Mouse (Mus musculus) small intestine, adult 2 months (tissue): ENCODE measurements around the gene Zfp558. TPM values are rescaled to one million over a fixed set of nuclear protein-coding genes. Genes with fewer than 3 reads are reported as not detected.
"Not testable (repeated sequence)": the region's sequence is repeated elsewhere in the genome, so short reads cannot be mapped to it uniquely, and the experiment has no call there.

ENCODE experiments used
- H3K27ac ChIP-seq: fragments of 200-500 bp; 2 replicates; pipeline ENCODE4 v1.5.1; 2012; ENCODE audit warnings: low read depth, low read length, control low read depth, inconsistent platforms; ENCODE audit not compliant: insufficient read depth
- H3K27me3 ChIP-seq: fragments of 200-500 bp; 2 replicates; pipeline ENCODE4 v1.6.1; 2012; ENCODE audit warnings: mild to moderate bottlenecking, moderate library complexity, low read length, inconsistent platforms; ENCODE audit not compliant: control insufficient read depth, insufficient read depth
- H3K36me3 ChIP-seq: fragments of 200-500 bp; 2 replicates; pipeline ENCODE4 v1.6.1; 2012; ENCODE audit warnings: mild to moderate bottlenecking, low read length, control low read depth, inconsistent platforms; ENCODE audit not compliant: control insufficient read depth, insufficient read depth
- H3K4me1 ChIP-seq: fragments of 200-500 bp; 2 replicates; pipeline ENCODE4 v1.6.1; 2012; ENCODE audit warnings: low read length, inconsistent platforms, mixed read lengths; ENCODE audit not compliant: control insufficient read depth, insufficient read depth, insufficient read length
- H3K4me3 ChIP-seq: fragments of 200-500 bp; 2 replicates; pipeline ENCODE4 v1.5.1; 2012; ENCODE audit warnings: low read depth, mild to moderate bottlenecking, control low read depth, inconsistent platforms, low read length, moderate library complexity
- CTCF ChIP-seq: fragments of 200-500 bp; IDR thresholded peaks from 2 replicates; pipeline ENCODE4 v1.5.1; 2012; ENCODE audit warnings: low read depth, mild to moderate bottlenecking, control low read depth, inconsistent platforms, low read length, moderate library complexity, mixed read lengths; ENCODE audit not compliant: insufficient replicate concordance, insufficient read length; ENCODE audit errors: extremely low read depth
- POLR2A ChIP-seq: fragments of 200-500 bp; IDR thresholded peaks from 2 replicates; pipeline ENCODE4 v1.6.1; 2012; ENCODE audit warnings: low read depth, mild to moderate bottlenecking, control low read depth, inconsistent platforms, low read length, moderate library complexity
- WGBS: fragments of 180-500 bp; shearing (Covaris S2); methylation state at CpG from one replicate; pipeline ENCODE4 v1.1.7; 2018; 5-methylcytosine and 5-hydroxymethylcytosine counted together
- polyA plus RNA-seq: library from polyadenylated mRNA; depleted of rRNA; stranded (reverse); fragments of >200 nt; gene quantifications from 2 replicates; pipeline ENCODE4 v1.2.3, GENCODE M21; 2012; rRNA removed

Zfp558 gene
- 0.37 TPM in 1 of 2 replicates, not detected in the other for polyA plus RNA-seq

DNA sequence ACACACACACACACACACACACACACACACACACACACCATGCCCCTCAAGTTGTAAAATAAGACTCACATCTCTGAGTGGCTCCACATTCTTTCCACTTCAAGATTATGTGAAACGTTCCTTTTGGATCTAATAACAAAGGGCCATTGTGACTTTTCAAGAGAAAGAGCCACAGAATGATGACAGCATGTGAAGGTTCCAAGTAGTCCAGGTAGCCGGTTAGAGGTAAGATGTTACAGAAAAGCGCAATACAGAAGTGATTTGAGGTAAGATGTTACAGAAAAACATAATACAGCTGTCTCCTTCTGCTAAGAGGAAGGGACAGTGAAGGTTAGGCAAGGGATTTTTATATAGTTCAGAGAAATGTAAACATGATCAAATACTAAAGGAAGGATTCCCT lies at the start of gene Zfp558, which contains the start of gene Mbd3l1:
Gene Zfp558, minus strand, starts transcription at position 101 of the 400 bp plus-strand sequence.
Gene Mbd3l1, plus strand, starts transcription at position 192 of the 400 bp plus-strand sequence.
- TF ChIP-seq POLR2A (no peak), CTCF (no peak)
- Histone ChIP-seq H3K36me3 (no peaks in the 10 kb centered on the region), H3K27me3 (no peaks in the 10 kb centered on the region), H3K4me3 (no peak within 1 kb of the TSS), H3K4me1 (no peaks in the 10 kb centered on the region; the same call in 1 of the 2 replicates), H3K27ac (no peak within 1 kb of the TSS)
- WGBS: 69% methylated on average over 3 of the region's 3 CpGs

DNA sequence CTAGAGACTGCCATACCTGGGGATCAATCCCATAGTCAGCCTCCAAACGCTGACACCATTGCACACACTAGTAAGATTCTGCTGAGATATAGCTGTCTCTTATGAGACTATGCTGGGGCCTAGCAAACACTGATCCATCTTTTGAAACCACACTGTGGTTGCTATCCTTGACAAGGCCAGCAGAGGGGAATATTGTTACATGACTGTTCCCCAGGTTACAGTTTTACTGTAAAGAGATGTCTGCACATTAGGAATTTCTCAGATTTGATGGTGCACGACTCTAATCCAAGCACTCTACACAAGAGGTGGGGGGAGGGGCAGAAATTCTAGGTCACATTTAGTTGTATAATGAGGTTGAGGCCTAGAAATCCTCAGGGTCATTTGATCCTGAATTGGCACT lies 30.0 kb upstream of the Zfp558 start:
- Histone ChIP-seq H3K27me3 (no peaks in the 10 kb centered on the region), H3K36me3 (no peaks in the 10 kb centered on the region), H3K4me1 (no peaks in the 10 kb centered on the region), H3K4me3 (no peak overlapping the region), H3K27ac (no peak overlapping the region)
- no peak for TF ChIP-seq POLR2A
- TF ChIP-seq CTCF: no peak
- WGBS: 48% methylated on average over 2 of the region's 2 CpGs

- WGBS: 3% methylated on average over 39 of the region's 39 CpGs
- H3K4me3 ChIP-seq: peak overlapping the region; percentile 75
- no peaks in the 10 kb centered on the region for H3K27me3 ChIP-seq
- TF ChIP-seq CTCF (no peak), POLR2A (no peak; the same call in 1 of the 2 replicates)
- no peaks in the 10 kb centered on the region for H3K36me3 ChIP-seq
- no peaks in the 10 kb centered on the region; the same call in 1 of the 2 replicates for H3K4me1 ChIP-seq
- H3K27ac ChIP-seq: peak overlapping the region; percentile 17
Observed at GRCm38 (mm10) chr9:18473324-18474128, 4.5 kb downstream of the Zfp558 start.

DNA sequence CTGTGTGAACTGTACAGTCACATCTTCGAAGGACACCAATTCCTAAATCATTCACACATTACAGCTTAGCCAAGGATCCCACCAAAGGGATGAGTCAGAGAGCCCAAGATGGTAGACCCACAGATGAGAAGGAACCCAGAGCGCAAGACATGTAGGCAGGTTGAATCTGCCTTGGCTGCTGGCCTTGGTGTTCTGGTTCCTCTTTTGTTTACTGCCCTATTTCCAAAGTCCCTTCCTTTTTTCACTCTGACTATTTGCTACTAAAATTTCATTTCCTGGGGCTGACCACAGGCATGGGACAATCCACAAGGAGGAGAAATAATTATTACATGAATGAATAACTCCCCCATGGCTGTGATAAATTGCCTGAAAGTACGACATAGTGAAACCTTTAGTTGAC lies 10.1 kb downstream of the Zfp558 start:
- Histone ChIP-seq H3K4me1 (no peaks in the 10 kb centered on the region), H3K36me3 (no peaks in the 10 kb centered on the region), H3K27ac (no peak overlapping the region), H3K27me3 (no peaks in the 10 kb centered on the region), H3K4me3 (no peak overlapping the region)
- TF ChIP-seq CTCF: no peak
- no peak for TF ChIP-seq POLR2A
- 84% methylated on average over 3 of the region's 3 CpGs for WGBS

DNA sequence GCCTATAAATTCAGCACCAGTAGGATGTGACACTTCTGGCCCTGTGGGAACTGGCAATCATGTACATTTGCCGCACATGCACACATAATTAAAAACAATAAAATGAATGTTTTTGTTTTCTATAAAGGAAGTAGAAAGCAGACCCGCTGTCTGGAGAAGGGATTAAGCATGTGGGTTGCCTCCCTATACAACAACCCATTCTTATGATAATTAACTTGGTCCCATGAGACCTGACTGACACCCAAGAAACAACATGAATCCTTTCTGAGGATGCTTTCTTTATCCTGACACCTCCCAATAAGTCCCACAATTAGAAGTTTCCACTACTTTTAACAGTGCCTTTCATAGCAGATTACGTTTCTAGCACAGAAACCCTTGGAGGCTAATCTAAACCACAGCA lies 10.7 kb downstream of the Zfp558 start:
- Histone ChIP-seq H3K4me1 (no peaks in the 10 kb centered on the region), H3K27ac (no peak overlapping the region), H3K27me3 (no peaks in the 10 kb centered on the region), H3K36me3 (no peaks in the 10 kb centered on the region), H3K4me3 (no peak overlapping the region)
- WGBS: 84% methylated on average over 3 of the region's 3 CpGs
- no peak for TF ChIP-seq CTCF

DNA sequence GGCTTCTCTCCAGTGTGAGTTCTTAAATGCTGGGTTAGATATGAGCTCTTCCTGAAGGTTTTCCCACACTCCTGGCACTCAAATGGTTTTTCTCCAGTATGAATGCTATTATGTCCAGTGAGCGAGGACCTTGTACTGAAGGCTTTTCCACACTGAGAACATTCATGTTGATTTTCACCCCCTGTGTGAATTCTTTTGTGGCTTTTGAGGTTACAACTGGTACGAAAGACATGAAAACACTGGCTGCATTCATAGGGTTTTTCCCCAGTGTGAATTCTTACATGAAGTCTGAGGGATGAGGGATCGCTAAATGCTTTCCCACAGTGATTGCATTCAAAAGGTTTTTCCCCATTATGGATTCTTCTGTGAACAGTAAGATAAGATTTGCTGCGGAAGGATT lies 21.5 kb downstream of the Zfp558 start:
- H3K4me3 ChIP-seq: no peak overlapping the region
- no peaks in the 10 kb centered on the region for H3K4me1 ChIP-seq
- TF ChIP-seq POLR2A (no peak), CTCF (no peak)
- peaks cover 5% of the 10 kb centered on the region for H3K36me3 ChIP-seq
- no peaks in the 10 kb centered on the region for H3K27me3 ChIP-seq
- H3K27ac ChIP-seq: no peak overlapping the region
- 93% methylated on average over 4 of the region's 4 CpGs for WGBS

- Histone ChIP-seq H3K4me3 (no peak overlapping the region), H3K4me1 (no peaks in the 10 kb centered on the region), H3K27ac (no peak overlapping the region), H3K27me3 (no peaks in the 10 kb centered on the region), H3K36me3 (no peaks in the 10 kb centered on the region)
- TF ChIP-seq POLR2A (no peak), CTCF (no peak)
- 78% methylated on average over 10 of the region's 10 CpGs for WGBS
Observed at GRCm38 (mm10) chr9:18431687-18432086, 46.4 kb downstream of the Zfp558 start.

DNA sequence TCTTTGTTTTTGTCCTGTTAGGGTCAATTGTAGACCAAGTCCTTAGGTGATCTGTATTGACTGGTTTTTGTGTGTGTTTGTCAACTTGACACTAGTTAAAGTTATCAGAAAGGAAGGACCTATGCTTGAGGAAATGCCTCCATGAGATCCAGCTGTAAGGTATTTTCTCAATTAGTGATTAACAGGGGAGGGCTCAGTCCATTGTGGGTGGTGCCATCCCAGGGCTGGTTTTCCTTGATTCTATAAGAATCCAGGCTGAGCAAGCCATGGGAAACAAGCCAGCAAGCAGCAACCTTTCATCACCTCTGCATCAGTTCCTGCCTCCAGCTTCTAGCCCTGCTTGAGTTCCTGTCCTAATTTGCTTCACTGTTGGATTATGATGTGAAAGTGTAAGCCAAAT lies 47.7 kb downstream of the Zfp558 start, which contains the start of gene Mbd3l2:
Gene Mbd3l2, plus strand, starts transcription at position 301 of the 400 bp plus-strand sequence.
- H3K4me3 ChIP-seq: no peak within 1 kb of the TSS
- H3K36me3 ChIP-seq: no peaks in the 10 kb centered on the region
- H3K4me1 ChIP-seq: no peaks in the 10 kb centered on the region
- no peak for TF ChIP-seq POLR2A
- no peak for TF ChIP-seq CTCF
- H3K27me3 ChIP-seq: no peaks in the 10 kb centered on the region
- no peak within 1 kb of the TSS for H3K27ac ChIP-seq

- H3K27ac ChIP-seq, H3K36me3 ChIP-seq, H3K4me3 ChIP-seq, H3K4me1 ChIP-seq, H3K27me3 ChIP-seq: not testable (repeated sequence)
- 77% methylated on average over 4 of the region's 4 CpGs for WGBS
Observed at GRCm38 (mm10) chr9:18412371-18412770, 65.7 kb downstream of the Zfp558 start.
